Comparison of ENCODE assay signal across 9 mouse cellular contexts in the genomic region with DNA sequence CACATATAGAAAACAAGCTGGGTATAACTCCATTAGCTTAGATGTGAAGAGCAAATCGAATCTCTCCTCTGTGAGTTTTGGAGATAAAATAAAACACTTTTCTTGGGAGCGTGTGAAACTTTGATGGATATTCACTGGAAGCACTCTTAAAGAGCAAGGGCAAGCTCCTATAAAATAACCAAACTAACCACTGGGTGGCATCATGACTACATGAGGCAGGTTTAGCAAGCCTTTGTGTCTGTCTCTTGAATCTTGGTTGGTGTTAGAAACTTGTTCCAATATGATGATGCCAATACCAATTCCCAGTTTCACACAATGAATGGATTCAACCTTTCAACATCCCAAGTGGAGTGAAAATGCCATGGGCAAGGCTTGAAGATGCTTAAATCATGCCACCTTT. TPM values are rescaled to one million over a fixed set of nuclear protein-coding genes. Genes with fewer than 3 reads are reported as not detected.
DNase-seq lines count a peak whose midpoint lies in the region; ATAC-seq lines count a peak whose summit lies in the region.
"Had no signal": no experiment of that assay in that cellular context is flagged by ENCODE, and none has a peak within 500 bp of the region (broad histone marks: within the 10 kb centered on the region; RNA-seq: fewer than 3 reads in every experiment).

No protein-coding gene starts in this region.

- 64% methylated on average over 2 of the region's 2 CpGs for WGBS in midbrain, embryonic 11.5 days
- WGBS in midbrain, embryonic 15.5 days, result 71% methylated on average over 2 of the region's 2 CpGs

- H3K36me3 ChIP-seq in midbrain, embryonic 11.5 days (ENCODE audit: control insufficient read depth, insufficient read depth, low read length), result no peaks in the 10 kb centered on the region
- H3K36me3 ChIP-seq in midbrain, embryonic 15.5 days (replicated peaks), result no peaks in the 10 kb centered on the region

- peak; percentile 12 for DNase-seq in gastrocnemius, adult 18-20 months (ENCODE audit: low spot score)
- DNase-seq in gastrocnemius, postnatal 4 days (ENCODE audit: low spot score in 2 of 2), result no peak
- DNase-seq in midbrain, embryonic 11.5 days (ENCODE audit: low spot score, missing footprints), result no peak
- DNase-seq in fibroblast of lung, adult 2 months (ENCODE audit: low read depth), result peak; percentile 42
- DNase-seq in retina, adult 2 months (ENCODE audit: low read depth, low spot score), result peak; percentile 33
- DNase-seq in urinary bladder, postnatal 14 days (ENCODE audit: low spot score), result no peak
- no peak for DNase-seq in thymus, postnatal 10 days (ENCODE audit: low spot score in 2 of 2)

- H3K9me3 ChIP-seq in midbrain, embryonic 11.5 days (ENCODE audit: control insufficient read depth, low read length), result no peaks in the 10 kb centered on the region
- H3K9me3 ChIP-seq in midbrain, embryonic 15.5 days, result no peaks in the 10 kb centered on the region

- no peak overlapping the region for H3K4me2 ChIP-seq in midbrain, embryonic 11.5 days
- no peak overlapping the region for H3K4me2 ChIP-seq in midbrain, embryonic 15.5 days

- no peaks in the 10 kb centered on the region for H3K4me1 ChIP-seq in midbrain, embryonic 11.5 days (ENCODE audit: control insufficient read depth, insufficient read depth, low read length)
- H3K4me1 ChIP-seq in midbrain, embryonic 15.5 days, result no peaks in the 10 kb centered on the region

- no peak overlapping the region for H3K4me3 ChIP-seq in midbrain, embryonic 11.5 days (ENCODE audit: low read depth, low read length)
- no peak overlapping the region for H3K4me3 ChIP-seq in midbrain, embryonic 15.5 days

- ATAC-seq in midbrain, embryonic 11.5 days (ENCODE audit: low FRiP score), result 0 out of 2 replicates have a peak, but pooled peaks have one; percentile 38
- no peak for ATAC-seq in midbrain, embryonic 15.5 days (replicated peaks)

- H3K27me3 ChIP-seq in midbrain, embryonic 11.5 days (ENCODE audit: control insufficient read depth, insufficient read depth, low read length), result no peaks in the 10 kb centered on the region
- no peaks in the 10 kb centered on the region for H3K27me3 ChIP-seq in midbrain, embryonic 15.5 days (replicated peaks)

- H3K27ac ChIP-seq in midbrain, embryonic 11.5 days (ENCODE audit: low read depth, low read length), result no peak overlapping the region
- no peak overlapping the region for H3K27ac ChIP-seq in midbrain, embryonic 15.5 days

- H3K9ac ChIP-seq in midbrain, embryonic 11.5 days (ENCODE audit: low read length), result no peak overlapping the region
- H3K9ac ChIP-seq in midbrain, embryonic 15.5 days, result no peak overlapping the region

RNA-seq across cellular contexts. Expression of gene Gm5136, which starts 34.0 kb away (rescaled TPM):
- not detected for total RNA-seq in gastrocnemius, adult 18-20 months (2021)
- total RNA-seq in gastrocnemius, postnatal 4 days (2021), result not detected
- polyA plus RNA-seq in midbrain, embryonic 11.5 days (2014; fragmentation: Nextera tagmentation; extraction: Ambion mirVana), result 0.12 and 0.19 TPM in 2 replicates
- 0.23 and 0.36 TPM in 2 replicates for polyA plus RNA-seq in midbrain, embryonic 15.5 days (2015; fragmentation: Nextera tagmentation; extraction: Ambion mirVana)
- polyA plus RNA-seq: heart, embryonic 16.5 days had no signal

Comparison
In these comparisons a context has a peak if more than half of its experiments do, and no peak if none do; other contexts are left out.
1. DNase-seq: peak in gastrocnemius, adult 18-20 months (single experiment), fibroblast of lung, adult 2 months (single experiment) and retina, adult 2 months (single experiment); none in gastrocnemius, postnatal 4 days (0 of 2), midbrain, embryonic 11.5 days (single experiment), urinary bladder, postnatal 14 days (single experiment) and thymus, postnatal 10 days (0 of 2).